Mouse (Mus musculus) limb, embryonic 14.5 days (tissue): ENCODE data around the gene Tmem132e. TPM values are rescaled to one million over a fixed set of nuclear protein-coding genes. Genes with fewer than 3 reads are reported as not detected.

ENCODE experiments used
- ATAC-seq: fragments of 200-750 bp; cut with Nextera tagmentation; 2 replicates; pipeline ENCODE4 v1.8.0; 2017; ENCODE audit warnings: low read depth, moderate number of reproducible peaks, moderate TSS enrichment; ENCODE audit not compliant: low FRiP score
- DNase-seq: peaks from one replicate; pipeline ENCODE4 v3.0.0-alpha.2; 2015; ENCODE audit warnings: low spot score
- H3K27ac ChIP-seq: fragments of 300-500 bp; sonication (generic); replicated peaks from 2 replicates; pipeline ENCODE4 v1.5.1; 2014; ENCODE audit warnings: low read depth, mild to moderate bottlenecking, low read length, moderate library complexity, mixed read lengths
- H3K27me3 ChIP-seq: fragments of 300-500 bp; sonication (generic); 2 replicates; pipeline ENCODE4 v1.6.1; 2014; ENCODE audit warnings: low read length, mixed read lengths; ENCODE audit not compliant: control insufficient read depth, insufficient read depth
- H3K36me3 ChIP-seq: fragments of 300-500 bp; sonication (generic); 2 replicates; pipeline ENCODE4 v1.6.1; 2014; ENCODE audit warnings: mild to moderate bottlenecking, low read length, moderate library complexity, mixed read lengths; ENCODE audit not compliant: control insufficient read depth, insufficient read depth
- H3K4me1 ChIP-seq: fragments of 300-500 bp; sonication (generic); 2 replicates; pipeline ENCODE4 v1.6.1; 2014; ENCODE audit warnings: antibody characterized with exemption, low read length, mixed read lengths; ENCODE audit not compliant: control insufficient read depth, insufficient read depth
- H3K4me2 ChIP-seq: fragments of 300-500 bp; sonication (generic); replicated peaks from 2 replicates; pipeline ENCODE4 v1.6.1; 2014; ENCODE audit warnings: low read depth, mild to moderate bottlenecking, low read length, moderate library complexity; ENCODE audit not compliant: severe bottlenecking
- H3K4me3 ChIP-seq: fragments of 300-500 bp; sonication (generic); replicated peaks from 2 replicates; pipeline ENCODE4 v1.5.1; 2014; ENCODE audit warnings: low read length
- H3K9ac ChIP-seq: fragments of 300-500 bp; sonication (generic); 2 replicates; pipeline ENCODE4 v1.6.1; 2014; ENCODE audit warnings: mild to moderate bottlenecking, low read depth, low read length, moderate library complexity; ENCODE audit not compliant: severe bottlenecking
- H3K9me3 ChIP-seq: fragments of 300-500 bp; sonication (generic); 2 replicates; pipeline ENCODE4 v1.6.1; 2016; ENCODE audit warnings: low read length; ENCODE audit not compliant: control insufficient read depth
- POLR2A ChIP-seq: fragments of 200-500 bp; IDR thresholded peaks from 2 replicates; pipeline ENCODE4 v1.8.0; 2012; ENCODE audit warnings: inconsistent platforms, mild to moderate bottlenecking, moderate library complexity, borderline replicate concordance; ENCODE audit not compliant: insufficient read depth, insufficient read length; ENCODE audit errors: extremely low read depth
- WGBS: fragments of 180-500 bp; shearing (Covaris S2); extraction: QIAGEN DNeasy Blood & Tissue Kit; methylation state at CpG from one replicate; pipeline ENCODE4 v1.1.7; 2014; 5-methylcytosine and 5-hydroxymethylcytosine counted together
- polyA plus RNA-seq, 2 experiments: library from polyadenylated mRNA; depleted of rRNA in 1 of 2; stranded (reverse) in 1 of 2; unstranded in 1 of 2; fragments of >200 nt; fragmentation: Nextera tagmentation in 1 of 2; extraction: Ambion mirVana in 1 of 2; gene quantifications; 2 replicates each; pipeline versions ENCODE4 v1.2.1 to v1.2.3; 2012 to 2014

Tmem132e gene
- polyA plus RNA-seq, 2 experiments = 1.0 to 3.5 TPM

DNA sequence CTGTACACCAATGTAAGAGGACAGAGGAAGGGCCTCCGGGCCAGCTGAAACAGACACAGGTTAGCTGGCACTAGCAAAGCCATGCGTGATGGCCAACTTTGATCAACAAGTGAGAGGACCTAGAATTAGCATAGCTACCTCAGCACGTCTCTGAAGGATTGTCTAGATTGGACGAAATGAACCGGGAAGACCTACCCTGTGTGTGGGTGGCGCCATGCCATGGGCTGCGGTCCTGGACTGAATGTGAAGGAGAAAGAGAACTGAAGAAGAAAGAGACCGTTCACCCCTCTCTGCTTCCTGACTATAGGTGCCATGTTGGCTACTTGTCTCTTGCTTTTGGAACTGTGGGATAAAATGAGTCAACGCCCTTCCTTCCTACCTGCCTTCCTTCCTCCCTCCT lies 76.8 kb downstream of the Tmem132e start:
- WGBS = 94% methylated on average over 9 of the region's 9 CpGs

DNA sequence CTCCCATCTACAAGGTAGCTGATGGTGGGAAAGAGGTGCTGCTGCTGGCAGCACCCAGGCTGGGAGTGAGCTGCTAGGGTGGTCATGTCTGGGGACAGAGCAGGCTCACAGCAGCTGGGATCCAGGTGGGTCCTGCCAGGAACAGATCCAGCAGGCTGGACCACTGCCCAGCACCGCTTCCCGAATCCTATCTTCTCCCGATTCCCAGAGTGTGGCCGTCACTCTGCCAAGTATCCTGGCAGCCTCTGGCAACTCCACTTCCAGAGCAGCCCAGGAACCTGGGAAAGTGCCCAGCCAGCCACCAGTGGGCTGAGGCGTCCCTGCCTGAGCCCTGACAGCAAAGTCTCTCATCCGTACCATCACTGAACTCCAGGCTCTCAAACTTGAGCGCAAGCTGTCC lies 78.5 kb downstream of the Tmem132e start:
- Histone ChIP-seq H3K4me3 (no peak overlapping the region), H3K27me3 (no peaks in the 10 kb centered on the region), H3K9ac (no peak overlapping the region), H3K27ac (no peak overlapping the region), H3K4me2 (no peak overlapping the region), H3K4me1 (no peaks in the 10 kb centered on the region), H3K9me3 (no peaks in the 10 kb centered on the region), H3K36me3 (no peaks in the 10 kb centered on the region)
- no peak for TF ChIP-seq POLR2A
- DNase-seq (no peak), ATAC-seq (no peak)
- WGBS = 74% methylated on average over 7 of the region's 7 CpGs

More for the DNA sequence above, 76.8 kb downstream of the Tmem132e start:
- H3K9me3 ChIP-seq = no peaks in the 10 kb centered on the region
- no peak overlapping the region for H3K9ac ChIP-seq
- H3K4me1 ChIP-seq = no peaks in the 10 kb centered on the region
- no peak for TF ChIP-seq POLR2A
- H3K4me3 ChIP-seq = no peak overlapping the region
- DNase-seq = no peak
- H3K27me3 ChIP-seq = no peaks in the 10 kb centered on the region
- ATAC-seq = no peak
- no peak overlapping the region for H3K4me2 ChIP-seq
- no peak overlapping the region for H3K27ac ChIP-seq
- H3K36me3 ChIP-seq = no peaks in the 10 kb centered on the region

GRCm38 (mm10) chr11:82471076-82471475 lies 82.4 kb downstream of the Tmem132e start:
- Histone ChIP-seq H3K27me3 (no peaks in the 10 kb centered on the region), H3K36me3 (no peaks in the 10 kb centered on the region), H3K27ac (no peak overlapping the region), H3K9me3 (no peaks in the 10 kb centered on the region), H3K4me3 (no peak overlapping the region), H3K9ac (no peak overlapping the region), H3K4me2 (no peak overlapping the region), H3K4me1 (peaks cover 3% of the 10 kb centered on the region; the same call in 1 of the 2 replicates)
- ATAC-seq (no peak), DNase-seq (no peak)
- no peak for TF ChIP-seq POLR2A
- 71% methylated on average over 1 of the region's 1 CpGs for WGBS

DNA sequence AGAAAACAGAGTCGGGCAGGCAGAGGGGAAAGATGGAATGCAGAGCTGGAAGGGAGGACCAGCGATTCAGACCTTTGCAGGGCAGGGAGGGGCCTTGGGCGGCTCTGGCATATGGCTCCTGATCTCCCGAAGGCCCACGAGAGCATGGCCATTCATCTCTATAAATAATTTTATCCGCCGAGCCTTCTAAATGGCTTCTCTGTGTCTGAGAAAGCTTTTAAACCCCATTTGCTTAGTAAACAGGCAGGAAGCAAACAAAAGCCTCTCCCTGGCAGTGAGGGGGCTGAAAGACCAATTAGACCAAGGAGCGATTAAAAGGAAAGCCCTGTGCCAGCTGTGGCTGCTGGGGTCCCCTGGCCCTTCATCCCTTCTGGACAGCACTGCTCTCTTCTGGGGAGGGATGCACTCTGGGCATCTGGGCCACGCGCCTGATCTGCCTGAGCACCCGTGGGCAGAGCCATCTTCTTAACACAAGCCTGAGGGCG lies 84.5 kb downstream of the Tmem132e start:
- H3K36me3 ChIP-seq = no peaks in the 10 kb centered on the region
- no peaks in the 10 kb centered on the region for H3K27me3 ChIP-seq
- no peak for TF ChIP-seq POLR2A
- ATAC-seq (no peak), DNase-seq (no peak)
- H3K9me3 ChIP-seq = no peaks in the 10 kb centered on the region
- H3K4me3 ChIP-seq = no peak overlapping the region
- peaks cover 3% of the 10 kb centered on the region; the same call in 1 of the 2 replicates for H3K4me1 ChIP-seq
- H3K9ac ChIP-seq = no peak overlapping the region
- 30% methylated on average over 12 of the region's 12 CpGs for WGBS
- no peak overlapping the region for H3K27ac ChIP-seq
- no peak overlapping the region for H3K4me2 ChIP-seq

DNA sequence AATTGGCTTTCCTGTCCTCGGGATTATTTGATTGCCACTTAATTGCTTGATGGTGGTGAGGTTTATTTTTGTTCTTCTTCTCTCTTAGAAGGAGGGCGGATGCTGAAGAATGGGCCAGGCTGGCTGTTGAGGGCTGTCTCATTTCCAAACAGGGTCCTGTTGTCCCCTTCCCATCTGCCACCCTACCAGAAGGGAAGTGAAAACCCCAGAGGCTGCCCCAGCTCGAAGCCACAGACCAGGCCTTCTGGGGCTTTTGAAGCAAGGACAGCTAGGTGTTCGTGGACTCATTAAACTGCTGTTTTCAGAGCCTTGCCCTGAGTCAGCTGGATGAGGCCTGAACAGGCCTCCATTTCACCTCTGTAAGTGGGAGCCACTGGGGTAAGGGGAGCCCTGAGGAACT lies 87.4 kb downstream of the Tmem132e start:
- no peak for DNase-seq
- no peak overlapping the region for H3K9ac ChIP-seq
- no peak overlapping the region for H3K4me3 ChIP-seq
- H3K9me3 ChIP-seq = no peaks in the 10 kb centered on the region
- no peak for TF ChIP-seq POLR2A
- H3K4me2 ChIP-seq = no peak overlapping the region
- no peaks in the 10 kb centered on the region for H3K27me3 ChIP-seq
- WGBS = 46% methylated on average over 4 of the region's 4 CpGs
- no peak overlapping the region for H3K27ac ChIP-seq
- no peaks in the 10 kb centered on the region for H3K36me3 ChIP-seq
- peaks cover 3% of the 10 kb centered on the region; the same call in 1 of the 2 replicates for H3K4me1 ChIP-seq
- no peak for ATAC-seq

GRCm38 (mm10) chr11:82477412-82477811 lies 88.7 kb downstream of the Tmem132e start:
- no peak overlapping the region for H3K27ac ChIP-seq
- H3K9ac ChIP-seq = no peak overlapping the region
- H3K27me3 ChIP-seq = no peaks in the 10 kb centered on the region
- H3K4me1 ChIP-seq = peaks cover 3% of the 10 kb centered on the region; the same call in 1 of the 2 replicates
- H3K4me3 ChIP-seq = no peak overlapping the region
- no peak for DNase-seq
- no peak for ATAC-seq
- TF ChIP-seq POLR2A = no peak
- H3K9me3 ChIP-seq = no peaks in the 10 kb centered on the region
- no peak overlapping the region for H3K4me2 ChIP-seq
- 84% methylated on average over 3 of the region's 3 CpGs for WGBS
- H3K36me3 ChIP-seq = no peaks in the 10 kb centered on the region
